Mouse (Mus musculus) large intestine, adult 2 months (tissue): ENCODE results near the gene Vps37b. TPM values are rescaled to one million over a fixed set of nuclear protein-coding genes. Genes with fewer than 3 reads are reported as not detected.

Experiments
- DNase-seq: peaks from one replicate; pipeline ENCODE4 v3.0.0-alpha.2; 2012; ENCODE audit warnings: low read depth, low spot score
- whole genome bisulfite sequencing: fragments of 180-500 bp; shearing (Covaris S2); methylation state at CpG from one replicate; pipeline ENCODE4 v1.1.7; 2018; 5-methylcytosine and 5-hydroxymethylcytosine counted together
- polyA plus RNA-seq: library from polyadenylated mRNA; depleted of rRNA; stranded (reverse); fragments of >200 nt; gene quantifications from 2 replicates; pipeline ENCODE4 v1.2.3, GENCODE M21; 2012

Vps37b gene
- polyA plus RNA-seq, 1 experiment: 30.6 TPM

- no peak for DNase-seq
- WGBS: 58% methylated on average over 17 of the region's 17 CpGs
These were observed 25.1 kb downstream of the Vps37b start for GRCm38 (mm10) chr5:124006891-124007491.

- WGBS: 86% methylated on average over 26 of the region's 26 CpGs
- DNase-seq: no peak
These were observed 25.8 kb downstream of the Vps37b start for GRCm38 (mm10) chr5:124006082-124006873.

DNA sequence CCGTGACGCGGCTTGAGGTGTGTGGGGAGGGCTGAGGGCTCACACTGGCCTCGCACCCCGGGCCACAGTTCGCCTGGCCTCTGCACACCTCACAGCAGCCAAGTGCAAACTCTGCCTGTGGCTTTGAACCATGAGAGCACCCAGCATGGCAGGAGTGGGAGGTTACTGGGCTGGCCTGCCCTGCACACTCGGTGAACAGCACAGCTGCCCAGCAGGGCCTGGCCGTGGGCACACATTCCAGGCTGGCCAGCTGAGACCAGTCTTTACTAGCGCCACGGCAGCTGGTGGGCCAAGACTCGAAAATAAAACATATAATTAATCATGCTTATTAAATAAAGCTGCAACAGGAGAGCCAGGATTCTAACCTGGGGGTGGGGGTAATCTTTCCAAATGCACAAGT is 26.5 kb downstream of the Vps37b start:
- no peak for DNase-seq
- 60% methylated on average over 11 of the region's 11 CpGs for WGBS

DNA sequence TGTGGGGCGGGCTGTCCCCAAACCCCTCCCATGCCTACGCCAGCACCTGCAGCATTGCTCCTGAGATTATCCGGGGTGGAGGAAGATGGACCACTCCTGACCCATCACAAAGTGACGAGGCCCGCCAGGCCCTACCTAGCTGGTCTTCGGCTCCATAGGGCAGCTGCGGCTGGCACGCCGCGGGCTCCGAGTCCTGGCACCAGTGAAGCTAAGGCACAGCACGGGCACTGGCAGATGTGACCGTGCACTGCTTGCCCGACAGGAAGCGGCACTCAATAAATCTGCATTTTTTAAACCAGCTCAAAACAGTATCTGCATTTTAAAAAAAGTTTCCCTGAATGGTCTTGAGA is 26.9 kb downstream of the Vps37b start:
- DNase-seq: no peak
- WGBS: 40% methylated on average over 15 of the region's 15 CpGs

- peak; percentile 85 for DNase-seq
- WGBS: 34% methylated on average over 17 of the region's 17 CpGs
These were observed 27.5 kb downstream of the Vps37b start for GRCm38 (mm10) chr5:124004356-124005150.

- no peak for DNase-seq
- WGBS: 67% methylated on average over 4 of the region's 4 CpGs
These were observed 28.7 kb downstream of the Vps37b start for GRCm38 (mm10) chr5:124003375-124003774.

GRCm38 (mm10) chr5:124002876-124003275 is 29.2 kb downstream of the Vps37b start:
- DNase-seq: no peak
- WGBS: 11% methylated on average over 2 of the region's 2 CpGs

DNA sequence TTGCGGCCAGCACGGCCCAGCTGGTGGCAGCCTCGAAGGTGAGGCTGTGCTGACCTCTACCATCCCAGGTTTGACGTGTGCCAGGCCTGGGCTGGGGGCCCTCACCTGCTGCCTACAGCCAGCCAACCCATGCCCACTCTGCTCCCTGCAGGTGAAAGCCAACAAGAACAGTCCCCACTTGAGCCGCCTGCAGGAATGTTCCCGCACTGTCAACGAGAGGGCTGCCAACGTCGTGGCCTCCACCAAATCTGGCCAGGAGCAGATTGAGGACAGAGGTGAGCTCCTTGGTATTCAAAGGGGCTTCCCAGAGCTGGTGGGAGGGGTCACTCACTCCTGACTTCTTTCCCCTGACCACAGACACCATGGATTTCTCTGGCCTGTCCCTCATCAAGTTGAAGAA is 30.8 kb downstream of the Vps37b start:
- WGBS: 64% methylated on average over 9 of the region's 9 CpGs
- no peak for DNase-seq

- WGBS: 11% methylated on average over 7 of the region's 7 CpGs
These were observed 31.2 kb downstream of the Vps37b start for GRCm38 (mm10) chr5:124000824-124001223.

GRCm38 (mm10) chr5:123998370-123998769 is 33.7 kb downstream of the Vps37b start:
- WGBS: 84% methylated on average over 10 of the region's 10 CpGs
- no peak for DNase-seq

More at GRCm38 (mm10) chr5:124000824-124001223, 31.2 kb downstream of the Vps37b start:
- peak; percentile 88 for DNase-seq

- no peak for DNase-seq
- WGBS: 66% methylated on average over 16 of the region's 16 CpGs
These were observed 34.3 kb downstream of the Vps37b start for GRCm38 (mm10) chr5:123997811-123998210.

DNA sequence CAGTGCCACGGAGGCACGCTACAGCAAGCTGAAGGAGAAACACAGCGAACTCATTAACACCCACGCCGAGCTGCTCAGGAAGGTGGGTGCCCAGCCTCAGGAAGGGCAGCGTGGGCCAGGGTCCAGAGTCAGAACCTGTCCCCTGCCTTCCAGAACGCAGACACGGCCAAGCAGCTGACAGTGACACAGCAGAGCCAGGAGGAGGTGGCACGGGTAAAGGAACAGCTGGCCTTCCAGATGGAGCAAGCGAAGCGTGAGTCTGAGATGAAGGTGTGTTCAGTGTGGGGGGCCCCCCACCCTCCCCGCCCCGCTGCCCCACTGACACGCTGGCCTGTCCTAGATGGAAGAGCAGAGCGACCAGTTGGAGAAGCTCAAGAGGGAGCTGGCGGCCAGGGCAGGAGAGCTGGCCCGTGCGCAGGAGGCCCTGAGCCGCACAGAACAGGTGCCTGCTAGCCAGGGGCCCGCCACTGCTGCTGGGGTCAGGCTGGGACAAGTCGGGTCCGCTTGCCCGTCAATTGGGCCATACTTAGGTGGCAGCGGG is 34.8 kb downstream of the Vps37b start:
- DNase-seq: no peak
- 90% methylated on average over 24 of the region's 24 CpGs for WGBS

DNA sequence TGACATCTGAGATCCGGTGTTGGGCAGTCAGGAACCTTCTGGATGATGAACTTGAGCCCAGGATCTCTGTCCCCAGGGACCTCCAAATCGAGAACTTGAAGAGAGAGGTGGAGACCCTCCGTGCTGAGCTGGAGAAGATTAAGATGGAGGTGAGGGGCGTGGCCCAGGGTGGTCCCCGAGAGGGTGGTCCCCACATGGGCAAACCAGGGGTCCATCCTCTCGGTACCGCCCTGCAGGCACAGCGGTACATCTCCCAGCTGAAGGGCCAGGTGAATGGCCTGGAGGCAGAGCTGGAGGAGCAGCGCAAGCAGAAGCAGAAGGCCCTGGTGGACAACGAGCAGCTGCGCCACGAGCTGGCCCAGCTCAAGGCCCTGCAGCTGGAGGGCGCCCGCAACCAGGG is 35.4 kb downstream of the Vps37b start:
- WGBS: 93% methylated on average over 14 of the region's 14 CpGs

DNA sequence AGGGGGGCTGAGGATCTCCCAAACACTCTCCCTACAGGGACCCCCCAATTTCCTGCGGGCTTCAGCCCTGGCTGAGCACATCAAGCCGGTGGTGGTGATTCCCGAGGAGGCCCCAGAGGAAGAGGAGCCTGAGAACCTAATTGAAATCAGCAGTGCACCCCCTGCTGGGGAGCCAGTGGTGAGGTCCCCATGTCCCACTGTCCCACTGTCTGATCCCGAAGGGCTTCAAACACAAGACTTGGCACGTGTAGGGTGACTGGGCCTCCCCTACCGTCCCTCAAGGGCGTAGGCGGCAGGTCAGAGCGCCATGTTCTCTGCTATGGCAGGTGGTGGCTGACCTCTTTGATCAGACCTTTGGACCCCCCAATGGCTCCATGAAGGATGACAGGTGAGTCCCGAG is 35.9 kb downstream of the Vps37b start:
- DNase-seq: no peak
- WGBS: 79% methylated on average over 10 of the region's 10 CpGs

More for the DNA sequence above, 35.4 kb downstream of the Vps37b start:
- no peak for DNase-seq

DNA sequence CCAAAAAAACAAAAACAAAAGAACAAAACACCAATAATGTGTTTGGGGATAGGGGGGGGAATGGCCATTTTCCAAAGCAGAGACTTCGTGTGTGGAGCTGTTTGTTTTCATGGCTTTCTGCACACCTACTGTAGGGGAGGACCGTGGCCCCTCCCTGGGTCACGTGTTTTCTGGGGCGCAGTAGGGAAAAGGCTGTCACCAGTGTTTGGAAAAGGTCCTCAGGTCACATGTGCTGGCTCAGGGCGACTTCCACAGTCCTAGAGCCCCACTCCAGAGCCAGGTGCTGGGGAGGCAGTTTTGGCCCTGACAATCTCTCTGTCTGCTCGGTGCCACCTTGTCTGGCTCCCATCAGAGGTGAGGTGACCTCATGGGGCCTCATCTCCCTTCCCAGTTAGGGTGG is 36.7 kb downstream of the Vps37b start:
- DNase-seq: no peak
- 73% methylated on average over 6 of the region's 6 CpGs for WGBS

DNA sequence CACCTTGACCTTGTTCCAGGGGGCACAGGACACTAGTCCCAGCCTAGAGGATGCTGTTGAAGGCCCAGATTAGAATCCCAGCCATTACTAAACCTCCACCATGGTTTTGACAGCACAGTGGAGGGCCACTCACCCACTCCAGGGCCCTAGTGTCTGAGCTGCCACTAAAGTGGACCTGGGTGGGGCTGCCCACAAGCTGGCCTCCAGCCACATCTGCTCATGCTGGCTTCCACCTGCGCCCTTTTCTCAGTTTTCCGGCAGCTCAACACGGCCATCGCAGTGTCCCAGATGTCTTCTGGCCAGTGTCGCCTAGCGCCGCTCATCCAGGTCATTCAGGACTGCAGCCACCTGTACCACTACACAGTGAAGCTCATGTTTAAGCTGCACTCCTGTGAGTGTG is 37.6 kb downstream of the Vps37b start:
- DNase-seq: no peak
- 95% methylated on average over 7 of the region's 7 CpGs for WGBS

DNA sequence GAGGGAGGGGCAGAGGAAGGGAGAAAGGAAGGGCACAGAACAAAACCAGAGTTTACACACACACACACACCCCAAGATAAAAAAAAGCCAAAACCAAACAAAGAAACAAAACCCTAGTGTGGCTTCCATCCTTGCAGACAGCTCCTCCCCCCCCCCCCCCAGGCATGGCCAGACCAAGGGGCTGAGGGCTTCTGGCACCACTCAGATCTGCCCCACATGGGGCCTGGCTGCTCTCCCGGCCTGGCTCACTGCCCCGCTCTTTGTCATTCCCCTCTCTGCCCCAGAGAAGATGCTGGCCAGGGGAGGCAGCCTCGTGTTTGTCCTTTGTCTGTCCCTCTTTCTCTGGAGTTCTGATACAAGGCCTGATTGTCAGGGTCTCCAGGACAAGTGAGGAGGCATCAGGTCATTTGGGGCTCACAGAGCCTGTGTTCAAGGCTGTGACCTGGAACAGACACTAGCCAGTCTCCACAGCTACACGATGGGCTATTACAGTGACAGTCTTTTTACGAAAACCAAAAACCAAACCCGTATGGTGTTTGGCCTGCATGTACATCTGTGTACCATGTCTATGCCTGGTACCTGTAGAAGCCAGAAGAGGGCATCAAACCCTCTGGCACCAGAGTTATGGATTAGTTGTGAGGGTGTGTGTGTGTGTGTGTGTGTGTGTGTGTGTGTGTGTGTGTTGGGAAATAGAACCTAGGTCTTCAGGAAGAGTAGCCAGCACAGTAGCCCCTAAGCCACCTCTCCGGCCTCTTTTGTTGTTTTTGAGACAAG is 38.6 kb downstream of the Vps37b start:
- 74% methylated on average over 7 of the region's 7 CpGs for WGBS
- DNase-seq: no peak

GRCm38 (mm10) chr5:123992794-123993193 is 39.3 kb downstream of the Vps37b start:
- 34% methylated on average over 5 of the region's 5 CpGs for WGBS
- no peak for DNase-seq

- no peak for DNase-seq
- 24% methylated on average over 10 of the region's 10 CpGs for WGBS
These were observed 39.9 kb downstream of the Vps37b start for GRCm38 (mm10) chr5:123992193-123992637.
